Mouse (Mus musculus) ES-Bruce4 (cell line): ENCODE measurements at regions not wholly inside any gene's neighbourhood (a gene's known extent, or its start where the extent isn't known, plus 50 kb on each side); places are given as distances from the start of the nearest gene placed in this dataset.

Experiments
- CTCF ChIP-seq: IDR thresholded peaks from one replicate; pipeline ENCODE4 v1.8.1; 2011; ENCODE audit warnings: low read depth, low read length
- POLR2A ChIP-seq: IDR thresholded peaks from one replicate; pipeline ENCODE4 v1.8.1; 2011; ENCODE audit warnings: low read length; ENCODE audit not compliant: insufficient read depth

GRCm38 (mm10) chr5:73885691-73886090 is 182.5 kb downstream of the Usp46 start:
- TF ChIP-seq CTCF (no peak), POLR2A (no peak)
